Mouse (Mus musculus) MEL (cell line): Measurements from ENCODE around the gene Tjp2.
A peak's percentile ranks its signal among the peaks of the same experiment; 100 is the strongest.

ENCODE experiments used
- CTCF ChIP-seq, 3 experiments: IDR thresholded peaks in 2 of 3; conservative IDR thresholded peaks in 1 of 3; 2 replicates each; pipeline ENCODE4 v1.5.1; 2011 to 2012; ENCODE audit warnings: low read length in 3 of 3, low read depth in 2 of 3, mild to moderate bottlenecking in 2 of 3, improper control_type of control experiment in 1 of 3, inconsistent platforms in 1 of 3, mixed read lengths in 1 of 3, moderate library complexity in 1 of 3; ENCODE audit not compliant: control insufficient read depth in 1 of 3, insufficient read depth in 1 of 3, poor library complexity in 1 of 3, severe bottlenecking in 1 of 3
- EP300 ChIP-seq, 2 experiments: IDR thresholded peaks; 2 replicates each; pipeline ENCODE4 v1.6.1; 2011; ENCODE audit warnings: improper control_type of control experiment in 2 of 2, low read length in 2 of 2, low read depth in 1 of 2, mild to moderate bottlenecking in 1 of 2
- KAT2A ChIP-seq: conservative IDR thresholded peaks from 2 replicates; pipeline ENCODE4 v1.6.1; 2012; ENCODE audit warnings: low read depth, low read length, improper control_type of control experiment, inconsistent platforms
- MAFK ChIP-seq: IDR thresholded peaks from 2 replicates; pipeline ENCODE4 v1.6.1; 2011; ENCODE audit warnings: low read depth, mild to moderate bottlenecking, low read length, improper control_type of control experiment, borderline replicate concordance
- MAX ChIP-seq: IDR thresholded peaks from 2 replicates; pipeline ENCODE4 v1.6.1; 2011; ENCODE audit warnings: low read length, improper control_type of control experiment
- MAZ ChIP-seq: IDR thresholded peaks from 2 replicates; pipeline ENCODE4 v1.6.1; 2012; ENCODE audit warnings: low read depth, mild to moderate bottlenecking, inconsistent platforms, low read length, improper control_type of control experiment
- POLR2A ChIP-seq, 2 experiments: IDR thresholded peaks; 2 replicates each; pipeline ENCODE4 v1.6.1; 2011 to 2012; ENCODE audit warnings: low read length in 2 of 2, mild to moderate bottlenecking in 2 of 2, control low read depth in 1 of 2, improper control_type of control experiment in 1 of 2, low read depth in 1 of 2, moderate library complexity in 1 of 2; ENCODE audit not compliant: control insufficient read depth in 1 of 2, insufficient read depth in 1 of 2, poor library complexity in 1 of 2
- POLR2AphosphoS2 ChIP-seq: IDR thresholded peaks from 2 replicates; pipeline ENCODE4 v1.6.1; 2011; ENCODE audit warnings: low read length, improper control_type of control experiment
- POLR2AphosphoS5 ChIP-seq: IDR thresholded peaks from 2 replicates; pipeline ENCODE4 v1.6.1; 2012; ENCODE audit warnings: low read depth, borderline replicate concordance, mild to moderate bottlenecking, inconsistent platforms, low read length, moderate library complexity, mixed read lengths
- RAD21 ChIP-seq: IDR thresholded peaks from 2 replicates; pipeline ENCODE4 v1.6.1; 2011; ENCODE audit warnings: mild to moderate bottlenecking, low read depth, low read length, improper control_type of control experiment
- SIN3A ChIP-seq: IDR thresholded peaks from 2 replicates; pipeline ENCODE4 v1.6.1; 2012; ENCODE audit warnings: low read length, improper control_type of control experiment, inconsistent platforms
- TBP ChIP-seq: IDR thresholded peaks from 2 replicates; pipeline ENCODE4 v1.8.0; 2011; ENCODE audit warnings: low read depth, low read length, improper control_type of control experiment
- USF1 ChIP-seq: IDR thresholded peaks from 2 replicates; pipeline ENCODE4 v1.6.1; 2014; ENCODE audit warnings: low read depth, mild to moderate bottlenecking, inconsistent platforms, low read length, improper control_type of control experiment, moderate library complexity
- ZNF384 ChIP-seq: IDR thresholded peaks from 2 replicates; pipeline ENCODE4 v1.6.1; 2012; ENCODE audit warnings: low read depth, mild to moderate bottlenecking, inconsistent platforms, low read length, improper control_type of control experiment

DNA sequence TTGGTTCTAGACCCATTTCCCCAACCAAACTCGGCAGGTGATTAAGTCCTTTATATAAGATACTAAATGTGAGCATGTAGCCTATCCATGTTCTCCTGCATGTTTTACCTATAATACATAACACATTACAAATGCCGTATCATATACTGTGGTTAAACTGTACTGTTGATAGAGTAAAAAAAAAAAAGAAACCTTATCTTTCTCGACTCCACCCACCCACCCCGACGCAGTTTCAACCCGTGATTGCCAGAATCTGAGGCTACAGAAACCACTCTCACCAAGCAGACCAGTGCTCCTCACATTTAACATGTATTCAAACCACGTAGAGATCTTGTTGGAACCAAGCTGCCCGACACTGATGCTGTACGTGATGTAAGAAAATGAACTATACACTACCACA, 102.2 kb downstream of the Tjp2 start:
- TF ChIP-seq TBP (no peak), POLR2A (IDR thresholded peaks at IDR 0.05; ENCODE audit: control insufficient read depth in 1 of 2, insufficient read depth in 1 of 2, low read depth in 1 of 2, low read length in 2 of 2, poor library complexity in 1 of 2) (no peak), USF1 (no peak), MAX (no peak), POLR2AphosphoS2 (no peak), MAFK (no peak), POLR2AphosphoS5 (no peak), RAD21 (no peak), CTCF (IDR thresholded peaks at IDR 0.05 in 2 of 3, conservative IDR thresholded peaks at IDR 0.05 in 1 of 3; ENCODE audit: control insufficient read depth in 1 of 3, insufficient read depth in 1 of 3, low read depth in 2 of 3, low read length in 3 of 3, poor library complexity in 1 of 3, severe bottlenecking in 1 of 3) (no peak), EP300 (IDR thresholded peaks at IDR 0.05; ENCODE audit: low read depth in 1 of 2, low read length in 2 of 2) (peak; percentile 46 to 71; a peak in 3 of 4 replicates), MAZ (no peak), ZNF384 (peak; percentile 92), KAT2A (no peak), SIN3A (no peak)
